Mouse (Mus musculus): ENCODE measurements around the gene Gm6356.
"Not testable (repeated sequence)": the region's sequence is repeated elsewhere in the genome, so short reads cannot be mapped to it uniquely, and the experiment has no call there.

Gm6356 gene

GRCm38 (mm10) chr14:6973718-6974117, at the start of gene Gm6356:
Gene Gm6356, minus strand, starts transcription at chr14:6973818.
- in situ Hi-C loops (cut with MboI, MseI), result not testable (repeated sequence)

All from T-helper 1 cell (primary cell).